Mouse (Mus musculus) limb, embryonic 10.5 days (tissue): ENCODE results near the gene Ccdc51. TPM values are rescaled to one million over a fixed set of nuclear protein-coding genes. Genes with fewer than 3 reads are reported as not detected.
A peak's percentile ranks its signal among the peaks of the same experiment; 100 is the strongest.

Experiments
- DNase-seq: peaks from one replicate; pipeline ENCODE4 v3.0.0-alpha.2; 2017; ENCODE audit warnings: low spot score
- H3K27ac ChIP-seq: fragments of 300-500 bp; sonication (generic); 2 replicates; pipeline ENCODE4 v1.5.1; 2016; ENCODE audit warnings: mild to moderate bottlenecking
- H3K27me3 ChIP-seq: fragments of 300-500 bp; sonication (generic); 2 replicates; pipeline ENCODE4 v1.6.1; 2016; ENCODE audit warnings: low read depth, mild to moderate bottlenecking; ENCODE audit not compliant: poor library complexity, severe bottlenecking
- H3K36me3 ChIP-seq: fragments of 300-500 bp; sonication (generic); 2 replicates; pipeline ENCODE4 v1.6.1; 2016; ENCODE audit warnings: mild to moderate bottlenecking, moderate library complexity
- H3K4me1 ChIP-seq: fragments of 300-500 bp; sonication (generic); 2 replicates; pipeline ENCODE4 v1.6.1; 2016
- H3K4me3 ChIP-seq: fragments of 300-500 bp; sonication (generic); 2 replicates; pipeline ENCODE4 v1.5.1; 2016; ENCODE audit warnings: mild to moderate bottlenecking, moderate library complexity
- H3K9me3 ChIP-seq: fragments of 300-500 bp; sonication (generic); replicated peaks from 2 replicates; pipeline ENCODE4 v1.6.1; 2016; ENCODE audit warnings: mild to moderate bottlenecking
- WGBS: fragments of 180-500 bp; shearing (Covaris S2); methylation state at CpG from one replicate; pipeline ENCODE4 v1.1.7; 2016; 5-methylcytosine and 5-hydroxymethylcytosine counted together
- polyA plus RNA-seq: library from polyadenylated mRNA; unstranded; fragments of >200 nt; fragmentation: Nextera tagmentation; extraction: Ambion mirVana; gene quantifications from 2 replicates; pipeline ENCODE4 v1.2.1, GENCODE M21; 2016

The Ccdc51 gene
- polyA plus RNA-seq = 13.6 and 14.1 TPM in 2 replicates

GRCm38 (mm10) chr9:109082124-109082800, at the start of gene Ccdc51, which contains the start of gene Tma7:
Ccdc51 (plus strand) TSS chr9:109082493.
Tma7 (minus strand) TSS chr9:109082587.
- H3K36me3 ChIP-seq = peaks cover 34% of the 10 kb centered on the region
- under 1% methylated on average over 37 of the region's 37 CpGs for WGBS
- peak within 1 kb of the TSS; percentile 85 for H3K4me3 ChIP-seq
- no peaks in the 10 kb centered on the region for H3K9me3 ChIP-seq
- no peaks in the 10 kb centered on the region for H3K27me3 ChIP-seq
- H3K4me1 ChIP-seq = peaks cover 16% of the 10 kb centered on the region
- peak; percentile 89 for DNase-seq
- peak within 1 kb of the TSS; percentile 91 for H3K27ac ChIP-seq

- Histone ChIP-seq H3K27me3 (no peaks in the 10 kb centered on the region), H3K4me1 (peaks cover 37% of the 10 kb centered on the region), H3K36me3 (no peaks in the 10 kb centered on the region), H3K27ac (peak within 1 kb of the TSS; percentile 92), H3K9me3 (no peaks in the 10 kb centered on the region), H3K4me3 (peak within 1 kb of the TSS; percentile 83)
- peak; percentile 87 for DNase-seq
- WGBS = under 1% methylated on average over 40 of the region's 40 CpGs
Observed at GRCm38 (mm10) chr9:109038086-109038895, 44.0 kb upstream of the Ccdc51 start, which contains the start of gene Shisa5. Shisa5 (plus strand) TSS chr9:109038565.

GRCm38 (mm10) chr9:109038901-109039364, 43.4 kb upstream of the Ccdc51 start:
- no peak for DNase-seq

GRCm38 (mm10) chr9:109039681-109040080, 42.6 kb upstream of the Ccdc51 start:
- DNase-seq = no peak
- Histone ChIP-seq H3K4me1 (peaks cover 37% of the 10 kb centered on the region), H3K27me3 (no peaks in the 10 kb centered on the region), H3K27ac (0 out of 2 replicates have a peak overlapping the region, but pooled peaks have one; percentile 92), H3K36me3 (no peaks in the 10 kb centered on the region), H3K4me3 (no peak overlapping the region), H3K9me3 (no peaks in the 10 kb centered on the region)
- 85% methylated on average over 4 of the region's 4 CpGs for whole genome bisulfite sequencing

More at GRCm38 (mm10) chr9:109038901-109039364, 43.4 kb upstream of the Ccdc51 start:
- WGBS = 16% methylated on average over 8 of the region's 8 CpGs
- no peaks in the 10 kb centered on the region for H3K36me3 ChIP-seq
- peaks cover 37% of the 10 kb centered on the region for H3K4me1 ChIP-seq
- peak overlapping the region; percentile 83 for H3K4me3 ChIP-seq
- H3K27me3 ChIP-seq = no peaks in the 10 kb centered on the region
- H3K9me3 ChIP-seq = no peaks in the 10 kb centered on the region
- peak overlapping the region; percentile 92 for H3K27ac ChIP-seq

GRCm38 (mm10) chr9:109040216-109040615, 42.1 kb upstream of the Ccdc51 start:
- Histone ChIP-seq H3K27ac (no peak overlapping the region), H3K36me3 (no peaks in the 10 kb centered on the region), H3K9me3 (no peaks in the 10 kb centered on the region), H3K4me1 (peaks cover 37% of the 10 kb centered on the region), H3K4me3 (no peak overlapping the region), H3K27me3 (no peaks in the 10 kb centered on the region)
- WGBS = 83% methylated on average over 8 of the region's 8 CpGs
- DNase-seq = no peak

- Histone ChIP-seq H3K9me3 (no peaks in the 10 kb centered on the region), H3K4me3 (no peak overlapping the region), H3K36me3 (no peaks in the 10 kb centered on the region), H3K27me3 (no peaks in the 10 kb centered on the region), H3K27ac (no peak overlapping the region), H3K4me1 (peaks cover 37% of the 10 kb centered on the region)
- WGBS = 74% methylated on average over 6 of the region's 6 CpGs
- no peak for DNase-seq
Observed at GRCm38 (mm10) chr9:109040906-109041305, 41.4 kb upstream of the Ccdc51 start.

- Histone ChIP-seq H3K9me3 (no peaks in the 10 kb centered on the region), H3K4me1 (peaks cover 37% of the 10 kb centered on the region), H3K27me3 (no peaks in the 10 kb centered on the region), H3K4me3 (no peak overlapping the region), H3K36me3 (no peaks in the 10 kb centered on the region), H3K27ac (no peak overlapping the region)
- WGBS = 91% methylated on average over 7 of the region's 7 CpGs
- DNase-seq = no peak
Observed at GRCm38 (mm10) chr9:109041351-109041750, 40.9 kb upstream of the Ccdc51 start.

- Histone ChIP-seq H3K4me1 (no peaks in the 10 kb centered on the region), H3K27ac (no peak overlapping the region), H3K4me3 (no peak overlapping the region), H3K27me3 (no peaks in the 10 kb centered on the region), H3K9me3 (no peaks in the 10 kb centered on the region), H3K36me3 (peaks cover 19% of the 10 kb centered on the region)
- peak; percentile 61 for DNase-seq
- 29% methylated on average over 5 of the region's 5 CpGs for WGBS
Observed at GRCm38 (mm10) chr9:109046306-109046705, 36.0 kb upstream of the Ccdc51 start.

- DNase-seq = no peak
- Histone ChIP-seq H3K4me1 (peaks cover 5% of the 10 kb centered on the region), H3K27ac (no peak overlapping the region), H3K9me3 (no peaks in the 10 kb centered on the region), H3K4me3 (no peak overlapping the region), H3K36me3 (peaks cover 35% of the 10 kb centered on the region), H3K27me3 (no peaks in the 10 kb centered on the region)
- WGBS = 89% methylated on average over 7 of the region's 7 CpGs
Observed at GRCm38 (mm10) chr9:109049316-109049715, 33.0 kb upstream of the Ccdc51 start.

GRCm38 (mm10) chr9:109049996-109050673, 32.2 kb upstream of the Ccdc51 start:
- Histone ChIP-seq H3K9me3 (no peaks in the 10 kb centered on the region), H3K27ac (no peak overlapping the region), H3K4me1 (peaks cover 13% of the 10 kb centered on the region), H3K36me3 (peaks cover 38% of the 10 kb centered on the region), H3K4me3 (no peak overlapping the region), H3K27me3 (no peaks in the 10 kb centered on the region)
- 84% methylated on average over 9 of the region's 9 CpGs for WGBS
- no peak for DNase-seq

- 80% methylated on average over 3 of the region's 3 CpGs for WGBS
- H3K27ac ChIP-seq = no peak overlapping the region
- H3K36me3 ChIP-seq = peaks cover 39% of the 10 kb centered on the region
- H3K4me3 ChIP-seq = no peak overlapping the region
- no peaks in the 10 kb centered on the region for H3K9me3 ChIP-seq
- no peaks in the 10 kb centered on the region for H3K27me3 ChIP-seq
- H3K4me1 ChIP-seq = peaks cover 16% of the 10 kb centered on the region
- no peak for DNase-seq
Observed at GRCm38 (mm10) chr9:109050674-109050997, 31.7 kb upstream of the Ccdc51 start.

- Histone ChIP-seq H3K36me3 (peaks cover 43% of the 10 kb centered on the region), H3K9me3 (no peaks in the 10 kb centered on the region), H3K27me3 (no peaks in the 10 kb centered on the region), H3K27ac (no peak overlapping the region), H3K4me3 (no peak overlapping the region), H3K4me1 (peaks cover 16% of the 10 kb centered on the region)
- DNase-seq = no peak
- 92% methylated on average over 13 of the region's 13 CpGs for WGBS
Observed at GRCm38 (mm10) chr9:109051011-109051501, 31.2 kb upstream of the Ccdc51 start.
